Mouse (Mus musculus) MEL (cell line): ENCODE data around the gene Lcmt1.

Experiments used
- GATA1 ChIP-seq: IDR thresholded peaks from 2 replicates; pipeline ENCODE4 v1.6.1; 2011; ENCODE audit warnings: low read depth, low read length, improper control_type of control experiment
- POLR2A ChIP-seq, 2 experiments: IDR thresholded peaks; 2 replicates each; pipeline ENCODE4 v1.6.1; 2011 to 2012; ENCODE audit warnings: low read length in 2 of 2, mild to moderate bottlenecking in 2 of 2, control low read depth in 1 of 2, improper control_type of control experiment in 1 of 2, low read depth in 1 of 2, moderate library complexity in 1 of 2; ENCODE audit not compliant: control insufficient read depth in 1 of 2, insufficient read depth in 1 of 2, poor library complexity in 1 of 2
- SIN3A ChIP-seq: IDR thresholded peaks from 2 replicates; pipeline ENCODE4 v1.6.1; 2012; ENCODE audit warnings: low read length, improper control_type of control experiment, inconsistent platforms

GRCm38 (mm10) chr7:123359101-123359500 is 10.5 kb upstream of the Lcmt1 start:
- TF ChIP-seq GATA1 (no peak), POLR2A (IDR thresholded peaks at IDR 0.05; ENCODE audit: control insufficient read depth in 1 of 2, insufficient read depth in 1 of 2, low read depth in 1 of 2, low read length in 2 of 2, poor library complexity in 1 of 2) (no peak), SIN3A (no peak)
